Mouse (Mus musculus) MEL (cell line): ENCODE measurements around the gene Gadd45gip1. TPM values are rescaled to one million over a fixed set of nuclear protein-coding genes. Genes with fewer than 3 reads are reported as not detected.

Source experiments
- DNase-seq: peaks from one replicate; pipeline ENCODE4 v3.0.0; 2011; ENCODE audit warnings: low read depth, low spot score
- H3K27ac ChIP-seq: 2 replicates; pipeline ENCODE4 v1.5.1; 2012; ENCODE audit warnings: low read depth, mild to moderate bottlenecking, control low read depth, low read length, moderate library complexity; ENCODE audit not compliant: control insufficient read depth
- H3K27me3 ChIP-seq, 2 experiments: fragments of 150-350 bp in 1 of 2; sonication (generic) in 1 of 2; 2 replicates each; pipeline ENCODE4 v1.6.1; 2012; ENCODE audit warnings: low read length in 2 of 2, mild to moderate bottlenecking in 2 of 2, improper control_type of control experiment in 1 of 2, moderate library complexity in 1 of 2; ENCODE audit not compliant: insufficient read depth in 2 of 2, control insufficient read depth in 1 of 2
- H3K36me3 ChIP-seq, 2 experiments: 2 replicates each; pipeline ENCODE4 v1.6.1; 2012 to 2014; ENCODE audit warnings: low read length in 2 of 2, improper control_type of control experiment in 1 of 2, inconsistent platforms in 1 of 2, mild to moderate bottlenecking in 1 of 2; ENCODE audit not compliant: insufficient read depth in 2 of 2, control insufficient read depth in 1 of 2
- H3K4me1 ChIP-seq, 2 experiments: fragments of 150-350 bp in 1 of 2; sonication (generic) in 1 of 2; 2 replicates each; pipeline ENCODE4 v1.6.1; 2012; ENCODE audit warnings: low read length in 2 of 2, improper control_type of control experiment in 1 of 2, mild to moderate bottlenecking in 1 of 2; ENCODE audit not compliant: insufficient read depth in 2 of 2, control insufficient read depth in 1 of 2
- H3K4me3 ChIP-seq, 2 experiments: fragments of 150-350 bp in 1 of 2; sonication (generic) in 1 of 2; 2 replicates each; pipeline ENCODE4 v1.5.1; 2012; ENCODE audit warnings: low read depth in 2 of 2, low read length in 2 of 2, mild to moderate bottlenecking in 2 of 2, moderate library complexity in 2 of 2, control low read depth in 1 of 2, improper control_type of control experiment in 1 of 2; ENCODE audit not compliant: control insufficient read depth in 1 of 2, insufficient read depth in 1 of 2
- H3K79me2 ChIP-seq: 2 replicates; pipeline ENCODE4 v1.6.1; 2012; ENCODE audit warnings: mild to moderate bottlenecking, low read length, moderate library complexity; ENCODE audit not compliant: control insufficient read depth, poor library complexity, insufficient read depth
- H3K9ac ChIP-seq: 2 replicates; pipeline ENCODE4 v1.6.1; 2012; ENCODE audit warnings: low read depth, mild to moderate bottlenecking, control low read depth, low read length, moderate library complexity; ENCODE audit not compliant: control insufficient read depth, poor library complexity, severe bottlenecking
- H3K9me3 ChIP-seq: fragments of 150-350 bp; sonication (generic); replicated peaks from 2 replicates; pipeline ENCODE4 v1.6.1; 2012; ENCODE audit warnings: mild to moderate bottlenecking, low read length, improper control_type of control experiment, moderate library complexity; ENCODE audit not compliant: insufficient read depth
- BHLHE40 ChIP-seq: IDR thresholded peaks from 2 replicates; pipeline ENCODE4 v1.6.1; 2012; ENCODE audit warnings: low read depth, mild to moderate bottlenecking, inconsistent platforms, low read length, improper control_type of control experiment, borderline replicate concordance
- CHD1 ChIP-seq: IDR thresholded peaks from 2 replicates; pipeline ENCODE4 v1.6.1; 2012; ENCODE audit warnings: low read depth, mild to moderate bottlenecking, inconsistent platforms, low read length, improper control_type of control experiment
- E2F4 ChIP-seq: IDR thresholded peaks from 2 replicates; pipeline ENCODE4 v1.6.1; 2011; ENCODE audit warnings: low read depth, low read length, improper control_type of control experiment, borderline replicate concordance
- ELF1 ChIP-seq: IDR thresholded peaks from 2 replicates; pipeline ENCODE4 v1.6.1; 2014; ENCODE audit warnings: low read depth, mild to moderate bottlenecking, inconsistent platforms, low read length, improper control_type of control experiment, moderate library complexity
- EP300 ChIP-seq, 2 experiments: IDR thresholded peaks; 2 replicates each; pipeline ENCODE4 v1.6.1; 2011; ENCODE audit warnings: improper control_type of control experiment in 2 of 2, low read length in 2 of 2, low read depth in 1 of 2, mild to moderate bottlenecking in 1 of 2
- ETS1 ChIP-seq: IDR thresholded peaks from 2 replicates; pipeline ENCODE4 v1.6.1; 2012; ENCODE audit warnings: low read depth, mild to moderate bottlenecking, inconsistent platforms, low read length, improper control_type of control experiment, moderate library complexity
- GABPA ChIP-seq: IDR thresholded peaks from 2 replicates; pipeline ENCODE4 v1.6.1; 2012; ENCODE audit warnings: low read depth, mild to moderate bottlenecking, inconsistent platforms, low read length, improper control_type of control experiment, moderate library complexity
- HCFC1 ChIP-seq: IDR thresholded peaks from 2 replicates; pipeline ENCODE4 v1.6.1; 2012; ENCODE audit warnings: low read depth, mild to moderate bottlenecking, inconsistent platforms, low read length, improper control_type of control experiment, moderate library complexity
- JUND ChIP-seq: IDR thresholded peaks from 2 replicates; pipeline ENCODE4 v1.6.1; 2011; ENCODE audit warnings: low read depth, mild to moderate bottlenecking, improper control_type of control experiment, low read length
- MYB ChIP-seq: IDR thresholded peaks from 2 replicates; pipeline ENCODE4 v1.6.1; 2011; ENCODE audit warnings: mild to moderate bottlenecking, low read depth, low read length, improper control_type of control experiment
- NELFE ChIP-seq: IDR thresholded peaks from 2 replicates; pipeline ENCODE4 v1.6.1; 2011; ENCODE audit warnings: low read depth, low read length, improper control_type of control experiment
- POLR2A ChIP-seq, 2 experiments: IDR thresholded peaks; 2 replicates each; pipeline ENCODE4 v1.6.1; 2011 to 2012; ENCODE audit warnings: low read length in 2 of 2, mild to moderate bottlenecking in 2 of 2, control low read depth in 1 of 2, improper control_type of control experiment in 1 of 2, low read depth in 1 of 2, moderate library complexity in 1 of 2; ENCODE audit not compliant: control insufficient read depth in 1 of 2, insufficient read depth in 1 of 2, poor library complexity in 1 of 2
- POLR2AphosphoS2 ChIP-seq: IDR thresholded peaks from 2 replicates; pipeline ENCODE4 v1.6.1; 2011; ENCODE audit warnings: low read length, improper control_type of control experiment
- POLR2AphosphoS5 ChIP-seq: IDR thresholded peaks from 2 replicates; pipeline ENCODE4 v1.6.1; 2012; ENCODE audit warnings: low read depth, borderline replicate concordance, mild to moderate bottlenecking, inconsistent platforms, low read length, moderate library complexity, mixed read lengths
- RAD21 ChIP-seq: IDR thresholded peaks from 2 replicates; pipeline ENCODE4 v1.6.1; 2011; ENCODE audit warnings: mild to moderate bottlenecking, low read depth, low read length, improper control_type of control experiment
- RCOR1 ChIP-seq: IDR thresholded peaks from 2 replicates; pipeline ENCODE4 v1.6.1; 2012; ENCODE audit warnings: low read depth, mild to moderate bottlenecking, inconsistent platforms, low read length, improper control_type of control experiment
- TBP ChIP-seq: IDR thresholded peaks from 2 replicates; pipeline ENCODE4 v1.8.0; 2011; ENCODE audit warnings: low read depth, low read length, improper control_type of control experiment
- TCF12 ChIP-seq: IDR thresholded peaks from 2 replicates; pipeline ENCODE4 v1.6.1; 2014; ENCODE audit warnings: low read depth, mild to moderate bottlenecking, inconsistent platforms, low read length, improper control_type of control experiment, moderate library complexity
- UBTF ChIP-seq: IDR thresholded peaks from 2 replicates; pipeline ENCODE4 v1.6.1; 2012; ENCODE audit warnings: low read depth, mild to moderate bottlenecking, inconsistent platforms, low read length, improper control_type of control experiment, moderate library complexity, borderline replicate concordance; ENCODE audit not compliant: insufficient read depth
- USF1 ChIP-seq: IDR thresholded peaks from 2 replicates; pipeline ENCODE4 v1.6.1; 2014; ENCODE audit warnings: low read depth, mild to moderate bottlenecking, inconsistent platforms, low read length, improper control_type of control experiment, moderate library complexity
- USF2 ChIP-seq, 2 experiments: IDR thresholded peaks; 2 replicates each; pipeline ENCODE4 v1.6.1; 2011 to 2012; ENCODE audit warnings: improper control_type of control experiment in 2 of 2, low read length in 2 of 2, borderline replicate concordance in 1 of 2, inconsistent platforms in 1 of 2, low read depth in 1 of 2, mild to moderate bottlenecking in 1 of 2; ENCODE audit not compliant: insufficient read depth in 1 of 2
- ZC3H11A ChIP-seq: IDR thresholded peaks from 2 replicates; pipeline ENCODE4 v1.6.1; 2012; ENCODE audit warnings: low read depth, mild to moderate bottlenecking, inconsistent platforms, low read length, improper control_type of control experiment
- ZKSCAN1 ChIP-seq: IDR thresholded peaks from 2 replicates; pipeline ENCODE4 v1.6.1; 2012; ENCODE audit warnings: low read depth, mild to moderate bottlenecking, inconsistent platforms, low read length, improper control_type of control experiment, moderate library complexity
- ZMIZ1 ChIP-seq: IDR thresholded peaks from 2 replicates; pipeline ENCODE4 v1.6.1; 2012; ENCODE audit warnings: low read depth, mild to moderate bottlenecking, inconsistent platforms, low read length, improper control_type of control experiment, moderate library complexity
- polyA plus RNA-seq, 2 experiments: library from polyadenylated mRNA; stranded (reverse) in 1 of 2; unstranded in 1 of 2; fragments of >175 nt in 1 of 2; fragments of >200 nt in 1 of 2; gene quantifications; 2 replicates each; pipeline versions ENCODE4 v1.2.1 to v1.2.4; 2012; ENCODE audit warnings: low replicate concordance in 2 of 2, low read depth in 1 of 2; ENCODE audit not compliant: insufficient read length in 2 of 2, insufficient read depth in 1 of 2, missing spikeins in 1 of 2
- total RNA-seq: library from RNA; depleted of rRNA; stranded (reverse); fragments of 300-350 nt; gene quantifications from 2 replicates; pipeline ENCODE4 v1.2.3, GENCODE M21; 2012

The Gadd45gip1 gene
- total and polyA plus RNA-seq, 3 experiments, result 51.8 to 62.9 TPM; not detected in 1

DNA sequence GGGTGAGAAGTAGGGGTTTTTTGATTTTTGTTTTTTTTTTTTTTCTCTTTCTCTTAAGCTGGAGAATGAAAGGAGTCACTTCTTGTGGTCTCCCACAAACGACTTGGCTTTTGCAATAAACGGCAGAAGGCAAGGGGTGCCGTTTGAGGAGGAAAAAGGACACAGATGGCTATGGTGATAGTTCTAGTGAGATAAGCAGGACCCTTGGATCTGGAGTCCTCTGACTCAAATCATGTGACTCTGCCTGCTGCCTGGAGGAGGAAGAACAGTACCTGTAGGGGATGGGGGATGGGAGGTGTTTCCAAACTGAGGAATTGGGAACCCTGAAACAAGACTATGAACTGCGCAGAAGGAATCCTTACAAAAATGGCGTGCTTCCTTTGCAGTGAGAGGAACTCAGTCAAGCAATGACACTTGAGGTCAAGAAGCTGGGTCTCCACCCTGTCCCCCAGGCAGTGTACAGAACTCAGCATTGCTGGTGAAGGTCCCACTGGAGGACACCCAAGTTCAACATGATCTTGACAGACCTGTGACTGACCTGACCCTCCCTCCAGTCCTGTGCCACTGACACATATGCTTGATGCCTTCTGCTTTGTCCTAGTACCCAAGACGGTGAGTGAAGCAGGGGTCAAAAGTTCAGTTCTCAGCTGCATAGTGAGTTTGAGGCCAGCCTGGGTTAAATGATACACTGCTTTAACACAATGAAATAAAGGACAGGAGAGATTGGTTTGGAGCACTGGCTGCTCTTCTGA lies 16.5 kb downstream of the Gadd45gip1 start (continued):
- TF ChIP-seq MYB (peak; percentile 98), GABPA (no peak), NELFE (peak; percentile 25; the same call in 1 of the 2 replicates), TBP (peak; percentile 69; the same call in 1 of the 2 replicates), POLR2AphosphoS2 (peak; percentile 77), UBTF (no peak), EP300 (IDR thresholded peaks at IDR 0.05; ENCODE audit: low read depth in 1 of 2, low read length in 2 of 2) (peak; percentile 97 to 99), RCOR1 (peak; percentile 84; the same call in 1 of the 2 replicates), POLR2A (IDR thresholded peaks at IDR 0.05; ENCODE audit: control insufficient read depth in 1 of 2, insufficient read depth in 1 of 2, low read depth in 1 of 2, low read length in 2 of 2, poor library complexity in 1 of 2) (peak in 1 of 2 experiments; percentile 57; a peak in 2 of 4 replicates), ZKSCAN1 (no peak), ETS1 (peak; percentile 93)
- TF ChIP-seq, all 39 proteins: peak for 28

DNA sequence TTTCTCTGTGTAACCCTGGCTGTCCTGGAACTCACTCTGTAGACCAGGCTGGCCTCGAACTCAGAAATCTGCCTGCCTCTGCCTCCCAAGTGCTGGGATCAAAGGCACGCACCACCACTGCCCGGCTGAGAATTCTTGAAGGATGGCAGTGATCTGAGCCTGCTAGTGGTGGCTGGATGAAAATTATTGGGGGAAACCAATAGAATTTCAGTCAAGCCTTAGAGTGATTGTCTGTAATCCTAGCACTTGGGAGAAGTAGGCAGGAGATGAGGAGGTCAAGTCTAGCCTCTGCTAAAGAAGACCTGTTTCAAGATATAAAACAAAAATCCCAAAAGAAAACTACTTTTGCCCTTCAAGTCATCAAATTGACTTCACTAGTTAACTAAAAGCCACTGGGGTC lies 25.1 kb downstream of the Gadd45gip1 start:
- H3K4me1 ChIP-seq, result peaks cover 5 to 8% of the 10 kb centered on the region in 2 experiments; a peak in 3 of 4 replicates
- no peak overlapping the region for H3K4me3 ChIP-seq
- H3K27me3 ChIP-seq, result no peaks in the 10 kb centered on the region
- peaks cover 36% of the 10 kb centered on the region for H3K79me2 ChIP-seq
- H3K9ac ChIP-seq, result no peak overlapping the region
- no peaks in the 10 kb centered on the region for H3K9me3 ChIP-seq
- no peak for TF ChIP-seq TCF12
- TF ChIP-seq USF1, result no peak
- TF ChIP-seq E2F4, result no peak
- no peak for TF ChIP-seq USF2 (IDR thresholded peaks at IDR 0.05; ENCODE audit: borderline replicate concordance in 1 of 2, insufficient read depth in 1 of 2, low read depth in 1 of 2, low read length in 2 of 2)
- no peak for TF ChIP-seq ELF1
- H3K27ac ChIP-seq, result no peak overlapping the region
- H3K36me3 ChIP-seq, result peaks cover 10 to 18% of the 10 kb centered on the region in 2 experiments
- DNase-seq, result no peak

DNA sequence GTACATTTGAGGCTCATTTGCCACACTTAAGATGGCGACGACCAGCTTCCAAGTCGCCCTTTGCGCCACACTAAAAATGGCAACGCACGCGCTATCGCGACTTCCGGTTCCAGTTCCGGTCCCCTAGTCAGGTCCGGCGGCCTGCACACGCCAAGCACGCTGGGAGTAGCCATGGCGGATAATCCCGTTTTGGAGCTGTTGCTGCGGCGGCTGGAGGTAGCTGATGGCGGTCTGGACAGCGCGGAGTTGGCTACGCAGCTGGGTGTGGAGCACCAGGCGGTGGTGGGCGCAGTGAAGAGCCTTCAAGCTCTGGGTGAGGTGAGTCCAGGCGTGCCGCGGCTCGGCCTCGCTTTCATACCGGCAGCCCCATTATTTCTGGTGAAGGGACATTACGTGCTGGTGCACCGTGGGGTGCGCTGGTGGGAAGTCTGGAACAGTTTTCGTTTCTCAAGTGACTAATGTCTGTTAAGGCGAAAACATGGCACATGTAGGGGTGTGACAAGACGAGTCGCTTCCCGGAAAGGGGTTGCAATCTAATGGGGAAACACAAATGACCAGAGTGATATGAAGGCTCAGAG lies 25.6 kb downstream of the Gadd45gip1 start, which contains the start of gene Farsa:
TSS of gene Farsa (plus strand) at position 126 of the 578 bp plus-strand sequence.
- Histone ChIP-seq H3K9ac (peak within 1 kb of the TSS; percentile 87), H3K36me3 (peaks cover 10 to 18% of the 10 kb centered on the region in 2 experiments), H3K9me3 (no peaks in the 10 kb centered on the region), H3K27me3 (no peaks in the 10 kb centered on the region), H3K4me3 (peak within 1 kb of the TSS; percentile 87), H3K79me2 (peaks cover 36% of the 10 kb centered on the region), H3K27ac (peak within 1 kb of the TSS; percentile 74), H3K4me1 (peaks cover 5 to 8% of the 10 kb centered on the region in 2 experiments; a peak in 3 of 4 replicates)
- peak; percentile 97 for DNase-seq
- TF ChIP-seq ZMIZ1 (peak; percentile 96), EP300 (IDR thresholded peaks at IDR 0.05; ENCODE audit: low read depth in 1 of 2, low read length in 2 of 2) (peak in 1 of 2 experiments; percentile 62; a peak in 2 of 4 replicates), POLR2A (IDR thresholded peaks at IDR 0.05; ENCODE audit: control insufficient read depth in 1 of 2, insufficient read depth in 1 of 2, low read depth in 1 of 2, low read length in 2 of 2, poor library complexity in 1 of 2) (peak; percentile 98 to 99), ELF1 (peak; percentile 96), RAD21 (no peak), ZC3H11A (no peak), JUND (no peak), NELFE (peak; percentile 98), POLR2AphosphoS5 (peak; percentile 89), GABPA (0 out of 2 replicates have a peak, but pooled peaks have one; percentile 30), E2F4 (no peak), CHD1 (no peak; the same call in 1 of the 2 replicates), HCFC1 (peak; percentile 100), USF1 (peak; percentile 59), BHLHE40 (peak; percentile 51; the same call in 1 of the 2 replicates)
